Comparison of ENCODE assay signal across 24 mouse cellular contexts in genomic region chr8:123793900-123794299, GRCm38 (mm10). TPM values are rescaled to one million over a fixed set of nuclear protein-coding genes. Genes with fewer than 3 reads are reported as not detected.
DNase-seq lines count a peak whose midpoint lies in the region; ATAC-seq and TF ChIP-seq lines count a peak whose summit lies in the region.
"Had no signal": no experiment of that assay in that cellular context is flagged by ENCODE, and none has a peak within 500 bp of the region (broad histone marks: within the 10 kb centered on the region; RNA-seq: fewer than 3 reads in every experiment).

No protein-coding gene starts in this region.

- H3K36me3 ChIP-seq in intestine, embryonic 16.5 days (ENCODE audit: control insufficient read depth, insufficient read depth, low read length) = no peaks in the 10 kb centered on the region
- no peaks in the 10 kb centered on the region for H3K36me3 ChIP-seq in intestine, postnatal 0 days (ENCODE audit: control insufficient read depth, insufficient read depth)
- no peaks in the 10 kb centered on the region for H3K36me3 ChIP-seq in lung, embryonic 14.5 days (ENCODE audit: insufficient read depth)
- no peaks in the 10 kb centered on the region for H3K36me3 ChIP-seq in stomach, embryonic 16.5 days (ENCODE audit: control insufficient read depth, insufficient read depth, low read length)
- H3K36me3 ChIP-seq: embryonic facial prominence, embryonic 13.5 days; G1E; heart, embryonic 12.5 days; liver, embryonic 15.5 days had no signal

- 14% methylated on average over 10 of the region's 10 CpGs for WGBS in intestine, embryonic 16.5 days
- WGBS in intestine, postnatal 0 days = 20% methylated on average over 10 of the region's 10 CpGs
- whole genome bisulfite sequencing in lung, embryonic 14.5 days = 6% methylated on average over 10 of the region's 10 CpGs
- WGBS in stomach, embryonic 16.5 days = 6% methylated on average over 10 of the region's 10 CpGs

- peak; percentile 56 for DNase-seq in adrenal gland, adult 2 months
- no peak for DNase-seq in adrenal gland, adult 8-10 months
- peak; percentile 18 for DNase-seq in lung, embryonic 14.5 days
- DNase-seq in lung, postnatal 25 days (ENCODE audit: low spot score) = no peak
- DNase-seq: cerebellum, adult 18-20 months; cerebellum, postnatal 10 days; heart, adult 2 months; heart, postnatal 4 days; kidney, adult 9 months; layer of hippocampus, postnatal 36 days; midbrain, embryonic 14.5 days; right cerebral cortex, adult 18-20 months; spleen, adult 18-20 months had no signal

- ATAC-seq in intestine, embryonic 16.5 days = no peak
- ATAC-seq in intestine, postnatal 0 days = no peak
- no peak for ATAC-seq in lung, embryonic 14.5 days (ENCODE audit: insufficient read depth)
- ATAC-seq in stomach, embryonic 16.5 days (ENCODE audit: insufficient read depth, low FRiP score) = no peak
- ATAC-seq in megakaryocyte, adult 5-6 weeks (ENCODE audit: poor library complexity, severe bottlenecking) = no peak
- ATAC-seq: forebrain, embryonic 16.5 days had no signal

- no peaks in the 10 kb centered on the region for H3K9me3 ChIP-seq in intestine, embryonic 16.5 days (ENCODE audit: control insufficient read depth, low read length)
- no peaks in the 10 kb centered on the region for H3K9me3 ChIP-seq in intestine, postnatal 0 days (ENCODE audit: control insufficient read depth)
- H3K9me3 ChIP-seq in lung, embryonic 14.5 days (ENCODE audit: low read depth, low read length) = no peaks in the 10 kb centered on the region
- no peaks in the 10 kb centered on the region for H3K9me3 ChIP-seq in stomach, embryonic 16.5 days (replicated peaks; ENCODE audit: control insufficient read depth, low read length)
- H3K9me3 ChIP-seq: embryonic facial prominence, embryonic 13.5 days; G1E; heart, embryonic 12.5 days; liver, embryonic 15.5 days had no signal

- peaks cover 14% of the 10 kb centered on the region for H3K4me1 ChIP-seq in intestine, embryonic 16.5 days (ENCODE audit: control insufficient read depth, insufficient read depth, low read length)
- H3K4me1 ChIP-seq in intestine, postnatal 0 days (replicated peaks; ENCODE audit: control insufficient read depth, insufficient read depth, low read length) = 0 out of 2 replicates have a peak, but pooled peaks cover 11% of the 10 kb centered on the region
- no peaks in the 10 kb centered on the region for H3K4me1 ChIP-seq in lung, embryonic 14.5 days (ENCODE audit: insufficient read depth)
- no peaks in the 10 kb centered on the region for H3K4me1 ChIP-seq in stomach, embryonic 16.5 days (ENCODE audit: control insufficient read depth, insufficient read depth, low read length)

- TF ChIP-seq CTCF in intestine, postnatal 0 days (IDR thresholded peaks at IDR 0.05; ENCODE audit: low read depth) = no peak
- TF ChIP-seq CTCF in lung, embryonic 14.5 days (IDR thresholded peaks at IDR 0.05; ENCODE audit: low read depth) = no peak

- H3K4me2 ChIP-seq in intestine, embryonic 16.5 days (ENCODE audit: low read depth, low read length) = no peak overlapping the region
- no peak overlapping the region for H3K4me2 ChIP-seq in intestine, postnatal 0 days (replicated peaks; ENCODE audit: low read depth)
- no peak overlapping the region for H3K4me2 ChIP-seq in lung, embryonic 14.5 days
- H3K4me2 ChIP-seq in stomach, embryonic 16.5 days (ENCODE audit: low read depth, low read length) = 0 out of 2 replicates have a peak overlapping the region, but pooled peaks have one; percentile 16
- H3K4me2 ChIP-seq: embryonic facial prominence, embryonic 13.5 days; heart, embryonic 12.5 days; hindbrain, embryonic 14.5 days; liver, embryonic 15.5 days had no signal

- H3K27ac ChIP-seq in intestine, embryonic 16.5 days (ENCODE audit: low read length) = peak overlapping the region; percentile 53; the same call in 1 of the 2 replicates
- no peak overlapping the region for H3K27ac ChIP-seq in intestine, postnatal 0 days (ENCODE audit: low read depth, low read length)
- no peak overlapping the region for H3K27ac ChIP-seq in lung, embryonic 14.5 days (ENCODE audit: low read depth)
- H3K27ac ChIP-seq in stomach, embryonic 16.5 days (ENCODE audit: low read length) = peak overlapping the region; percentile 9; the same call in 1 of the 2 replicates
- H3K27ac ChIP-seq: embryonic facial prominence, embryonic 13.5 days; heart, adult 2 months; hindbrain, embryonic 14.5 days; liver, embryonic 15.5 days; macrophage had no signal

- no peaks in the 10 kb centered on the region for H3K27me3 ChIP-seq in intestine, embryonic 16.5 days (replicated peaks; ENCODE audit: control insufficient read depth, insufficient read depth, low read length)
- no peaks in the 10 kb centered on the region for H3K27me3 ChIP-seq in intestine, postnatal 0 days (replicated peaks; ENCODE audit: control insufficient read depth, insufficient read depth, low read length)
- H3K27me3 ChIP-seq in lung, embryonic 14.5 days (ENCODE audit: insufficient read depth, low read length) = 0 out of 2 replicates have a peak, but pooled peaks cover 2% of the 10 kb centered on the region
- no peaks in the 10 kb centered on the region for H3K27me3 ChIP-seq in stomach, embryonic 16.5 days (ENCODE audit: control insufficient read depth, insufficient read depth, low read length)
- H3K27me3 ChIP-seq: embryonic facial prominence, embryonic 13.5 days; liver, embryonic 15.5 days had no signal

- H3K4me3 ChIP-seq in intestine, embryonic 16.5 days (ENCODE audit: low read length) = no peak overlapping the region
- no peak overlapping the region for H3K4me3 ChIP-seq in intestine, postnatal 0 days (ENCODE audit: low read depth, low read length)
- H3K4me3 ChIP-seq in lung, embryonic 14.5 days (ENCODE audit: low read depth, low read length) = no peak overlapping the region
- no peak overlapping the region for H3K4me3 ChIP-seq in stomach, embryonic 16.5 days (replicated peaks; ENCODE audit: low read length)
- H3K4me3 ChIP-seq: embryonic facial prominence, embryonic 13.5 days; heart, adult 2 months; heart, embryonic 12.5 days; liver, embryonic 15.5 days had no signal

- H3K9ac ChIP-seq in intestine, embryonic 16.5 days (ENCODE audit: low read depth, low read length) = no peak overlapping the region
- no peak overlapping the region for H3K9ac ChIP-seq in intestine, postnatal 0 days (ENCODE audit: low read depth, low read length)
- H3K9ac ChIP-seq in lung, embryonic 14.5 days = no peak overlapping the region; the same call in 1 of the 2 replicates
- H3K9ac ChIP-seq in stomach, embryonic 16.5 days (ENCODE audit: low read length) = no peak overlapping the region
- H3K9ac ChIP-seq: embryonic facial prominence, embryonic 13.5 days; heart, embryonic 12.5 days; hindbrain, embryonic 14.5 days; liver, embryonic 15.5 days had no signal

RNA-seq across cellular contexts. Expression of gene Rab4a, which starts 11.9 kb away (rescaled TPM):
- 10 to 100 TPM; 19.2 to 26.7 TPM for total RNA-seq in adrenal gland, adult 2 months (2021)
- polyA plus RNA-seq in adrenal gland, adult 2 months (2012; rRNA removed) = 13.0 and 19.4 TPM in 2 replicates
- total RNA-seq in adrenal gland, adult 8-10 months (2022) = 10 to 100 TPM; 24.3 to 40.6 (median 34.0) TPM
- 66.9 and 71.9 TPM in 2 replicates for polyA plus RNA-seq in intestine, embryonic 16.5 days (2015; fragmentation: Nextera tagmentation; extraction: Ambion mirVana)
- polyA plus RNA-seq in intestine, postnatal 0 days (2015; fragmentation: Nextera tagmentation; extraction: Ambion mirVana) = 104 TPM in 2 replicates
- 30.1 and 32.1 TPM in 2 replicates for polyA plus RNA-seq in lung, embryonic 14.5 days (2014; fragmentation: Nextera tagmentation; extraction: Ambion mirVana)
- 42.2 and 44.4 TPM in 2 replicates for polyA plus RNA-seq in stomach, embryonic 16.5 days (2015; fragmentation: Nextera tagmentation; extraction: Ambion mirVana)
- 1.2 and 2.1 TPM in 2 replicates for total RNA-seq in megakaryocyte, adult 5-6 weeks (2015)
- total RNA-seq in megakaryocyte, adult 5-6 weeks (2017) = 0.26 and 1.1 TPM in 2 replicates

Comparison
In these comparisons a context has a peak if more than half of its experiments do, and no peak if none do; other contexts are left out.
1. DNase-seq: peak in adrenal gland, adult 2 months (single experiment) and lung, embryonic 14.5 days (single experiment); none in adrenal gland, adult 8-10 months (single experiment) and lung, postnatal 25 days (single experiment).
2. H3K27ac ChIP-seq: peak in intestine, embryonic 16.5 days (single experiment) and stomach, embryonic 16.5 days (single experiment); none in intestine, postnatal 0 days (single experiment) and lung, embryonic 14.5 days (single experiment).